Mouse (Mus musculus) stomach, embryonic 14.5 days (tissue): ENCODE data around the gene E330017A01Rik. TPM values are rescaled to one million over a fixed set of nuclear protein-coding genes. Genes with fewer than 3 reads are reported as not detected.
A peak's percentile ranks its signal among the peaks of the same experiment; 100 is the strongest.

ENCODE experiments used
- ATAC-seq: fragments of 200-750 bp; cut with Nextera tagmentation; 2 replicates; pipeline ENCODE4 v1.8.0; 2017; ENCODE audit warnings: low read depth, moderate TSS enrichment; ENCODE audit not compliant: insufficient number of reproducible peaks, insufficient read depth, low FRiP score
- H3K27ac ChIP-seq: fragments of 300-500 bp; sonication (generic); 2 replicates; pipeline ENCODE4 v1.5.1; 2014; ENCODE audit warnings: mild to moderate bottlenecking, low read length, moderate library complexity, mixed read lengths
- H3K27me3 ChIP-seq: fragments of 300-500 bp; sonication (generic); 2 replicates; pipeline ENCODE4 v1.6.1; 2014; ENCODE audit warnings: low read length, control low read depth, mixed read lengths; ENCODE audit not compliant: control insufficient read depth, insufficient read depth
- H3K36me3 ChIP-seq: fragments of 300-500 bp; sonication (generic); 2 replicates; pipeline ENCODE4 v1.6.1; 2014; ENCODE audit warnings: mild to moderate bottlenecking, control low read depth, low read length, moderate library complexity, mixed read lengths; ENCODE audit not compliant: control insufficient read depth, insufficient read depth
- H3K4me1 ChIP-seq: fragments of 300-500 bp; sonication (generic); 2 replicates; pipeline ENCODE4 v1.6.1; 2014; ENCODE audit warnings: low read length, control low read depth, mixed read lengths; ENCODE audit not compliant: control insufficient read depth, insufficient read depth
- H3K4me2 ChIP-seq: fragments of 300-500 bp; sonication (generic); replicated peaks from 2 replicates; pipeline ENCODE4 v1.6.1; 2014; ENCODE audit warnings: low read depth, low read length, control low read depth
- H3K4me3 ChIP-seq: fragments of 300-500 bp; sonication (generic); 2 replicates; pipeline ENCODE4 v1.5.1; 2014; ENCODE audit warnings: low read depth, low read length, control low read depth
- H3K9ac ChIP-seq: fragments of 300-500 bp; sonication (generic); replicated peaks from 2 replicates; pipeline ENCODE4 v1.6.1; 2014; ENCODE audit warnings: low read depth, mild to moderate bottlenecking, control low read depth, low read length, moderate library complexity, mixed read lengths
- H3K9me3 ChIP-seq: fragments of 300-500 bp; sonication (generic); 2 replicates; pipeline ENCODE4 v1.6.1; 2016; ENCODE audit warnings: low read depth, low read length, control low read depth; ENCODE audit not compliant: control insufficient read depth
- WGBS: fragments of 180-500 bp; shearing (Covaris S2); extraction: QIAGEN DNeasy Blood & Tissue Kit; methylation state at CpG from one replicate; pipeline ENCODE4 v1.1.7; 2014; 5-methylcytosine and 5-hydroxymethylcytosine counted together
- polyA plus RNA-seq: library from polyadenylated mRNA; unstranded; fragments of >200 nt; fragmentation: Nextera tagmentation; extraction: Ambion mirVana; gene quantifications from 2 replicates; pipeline ENCODE4 v1.2.1, GENCODE M21; 2014

Gene E330017A01Rik
- polyA plus RNA-seq, 1 experiment from 2014 or later, result not detected

- Histone ChIP-seq H3K36me3 (no peaks in the 10 kb centered on the region), H3K9ac (no peak overlapping the region), H3K4me1 (no peaks in the 10 kb centered on the region), H3K27ac (no peak overlapping the region), H3K9me3 (no peaks in the 10 kb centered on the region), H3K4me2 (no peak overlapping the region), H3K4me3 (no peak overlapping the region), H3K27me3 (no peaks in the 10 kb centered on the region)
- WGBS, result 85% methylated on average over 4 of the region's 4 CpGs
- ATAC-seq, result no peak
Measured at GRCm38 (mm10) chr16:58627597-58628335, 10.8 kb downstream of the E330017A01Rik start.

DNA sequence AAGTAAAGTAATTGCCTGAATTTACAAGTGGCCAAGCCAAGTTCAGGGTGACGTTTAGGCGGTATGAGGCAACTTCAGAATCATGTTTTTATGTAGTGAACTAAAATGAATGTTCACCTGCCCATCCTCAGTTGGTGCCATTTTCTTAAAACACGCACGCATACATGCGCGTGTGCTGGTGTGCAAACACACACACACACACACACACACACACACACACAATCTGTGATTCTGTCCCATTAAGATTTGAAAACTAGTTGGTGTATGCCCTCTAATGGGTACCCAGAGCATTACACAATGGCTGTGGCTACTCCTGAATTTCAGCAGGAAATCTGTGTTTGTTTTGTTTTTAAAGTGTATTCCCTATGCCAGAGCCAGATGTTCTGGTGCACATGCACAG is 14.6 kb downstream of the E330017A01Rik start:
- no peak for ATAC-seq
- WGBS, result 88% methylated on average over 6 of the region's 6 CpGs
- no peak overlapping the region for H3K27ac ChIP-seq
- H3K9me3 ChIP-seq, result no peaks in the 10 kb centered on the region
- no peaks in the 10 kb centered on the region for H3K4me1 ChIP-seq
- no peaks in the 10 kb centered on the region for H3K27me3 ChIP-seq
- H3K4me3 ChIP-seq, result no peak overlapping the region
- H3K4me2 ChIP-seq, result no peak overlapping the region
- H3K36me3 ChIP-seq, result no peaks in the 10 kb centered on the region
- H3K9ac ChIP-seq, result no peak overlapping the region

- WGBS, result 64% methylated on average over 4 of the region's 4 CpGs
- no peak for ATAC-seq
Measured at GRCm38 (mm10) chr16:58623114-58623513, 15.4 kb downstream of the E330017A01Rik start.

DNA sequence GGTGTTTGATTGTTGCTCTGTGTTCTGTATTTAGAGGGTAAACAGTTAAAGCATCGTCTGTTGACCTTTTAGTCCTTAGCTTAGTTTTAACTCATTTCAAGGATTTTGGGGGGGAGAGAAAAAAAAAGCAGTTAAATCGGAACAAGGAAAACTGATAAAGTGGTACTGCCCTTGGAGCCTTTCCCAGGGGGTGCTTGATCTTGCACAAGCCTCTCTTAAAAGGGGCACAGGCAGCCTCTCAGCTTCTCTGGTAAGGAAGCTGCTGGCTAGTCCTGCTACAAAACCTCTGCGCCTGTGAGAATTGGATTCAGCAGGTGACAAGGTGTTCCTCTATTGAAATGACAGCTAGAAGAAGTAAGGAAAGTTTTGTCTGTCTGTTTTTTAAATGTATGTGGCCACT is 16.2 kb downstream of the E330017A01Rik start:
- H3K4me3 ChIP-seq, result no peak overlapping the region
- no peaks in the 10 kb centered on the region for H3K36me3 ChIP-seq
- no peaks in the 10 kb centered on the region for H3K27me3 ChIP-seq
- H3K9me3 ChIP-seq, result no peaks in the 10 kb centered on the region
- H3K9ac ChIP-seq, result no peak overlapping the region
- no peak for ATAC-seq
- H3K27ac ChIP-seq, result no peak overlapping the region
- 77% methylated on average over 3 of the region's 3 CpGs for WGBS
- no peaks in the 10 kb centered on the region for H3K4me1 ChIP-seq
- H3K4me2 ChIP-seq, result no peak overlapping the region

More at GRCm38 (mm10) chr16:58623114-58623513, 15.4 kb downstream of the E330017A01Rik start:
- Histone ChIP-seq H3K4me2 (no peak overlapping the region), H3K27ac (no peak overlapping the region), H3K27me3 (no peaks in the 10 kb centered on the region), H3K4me3 (no peak overlapping the region), H3K9me3 (no peaks in the 10 kb centered on the region), H3K36me3 (no peaks in the 10 kb centered on the region), H3K4me1 (no peaks in the 10 kb centered on the region), H3K9ac (no peak overlapping the region)

DNA sequence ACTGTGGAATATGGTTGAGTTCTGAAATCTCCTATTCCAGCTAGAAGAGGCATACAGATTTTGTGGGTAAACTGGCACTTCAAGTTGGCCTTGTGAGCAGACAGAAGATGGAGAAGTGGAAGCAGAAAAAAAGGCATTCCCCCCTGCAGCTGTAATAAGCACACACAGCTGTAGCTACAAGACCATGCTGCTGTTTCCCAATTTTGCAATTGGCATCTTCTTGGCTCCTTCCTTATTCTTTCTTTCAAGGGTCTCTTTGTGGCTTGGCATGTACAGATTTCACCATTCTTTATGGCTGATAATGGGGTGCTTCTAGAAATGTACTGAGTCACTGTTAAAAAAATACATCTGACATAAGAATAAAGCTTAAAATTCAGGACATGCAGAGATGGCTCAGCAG is 21.2 kb downstream of the E330017A01Rik start:
- Histone ChIP-seq H3K36me3 (no peaks in the 10 kb centered on the region), H3K4me3 (no peak overlapping the region), H3K4me2 (no peak overlapping the region), H3K27ac (no peak overlapping the region), H3K9ac (no peak overlapping the region), H3K9me3 (no peaks in the 10 kb centered on the region), H3K4me1 (no peaks in the 10 kb centered on the region), H3K27me3 (no peaks in the 10 kb centered on the region)
- ATAC-seq, result no peak

DNA sequence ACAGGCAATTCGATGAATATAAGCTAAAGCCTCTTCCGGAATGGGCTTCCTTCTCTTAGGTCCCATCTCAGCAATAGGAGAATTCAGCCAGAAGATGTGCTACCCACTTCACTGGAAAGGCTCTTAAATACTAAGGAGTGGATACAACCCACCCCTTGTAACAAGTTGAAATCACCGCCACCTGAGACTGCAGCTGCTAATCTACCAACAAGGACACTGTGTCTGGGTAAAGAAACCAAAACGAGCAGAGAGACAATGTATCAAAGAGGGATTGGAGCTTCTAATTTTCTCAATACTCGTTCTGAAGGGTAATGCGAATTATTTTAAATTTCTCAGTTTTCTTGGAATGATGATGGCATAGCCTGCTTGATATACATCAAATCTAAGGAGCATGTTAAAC is 21.7 kb downstream of the E330017A01Rik start, which contains the start of gene Gm813:
Gene Gm813 (minus strand): TSS at position 101 of the 400 bp plus-strand sequence.
- Histone ChIP-seq H3K9ac (no peak within 1 kb of the TSS), H3K4me1 (no peaks in the 10 kb centered on the region), H3K9me3 (no peaks in the 10 kb centered on the region), H3K36me3 (no peaks in the 10 kb centered on the region), H3K4me3 (no peak within 1 kb of the TSS), H3K27me3 (no peaks in the 10 kb centered on the region), H3K4me2 (no peak within 1 kb of the TSS), H3K27ac (no peak within 1 kb of the TSS)
- 86% methylated on average over 6 of the region's 6 CpGs for WGBS
- ATAC-seq, result no peak

GRCm38 (mm10) chr16:58612969-58613368 is 25.6 kb downstream of the E330017A01Rik start:
- ATAC-seq, result no peak
- Histone ChIP-seq H3K9me3 (no peaks in the 10 kb centered on the region), H3K4me3 (no peak overlapping the region)

DNA sequence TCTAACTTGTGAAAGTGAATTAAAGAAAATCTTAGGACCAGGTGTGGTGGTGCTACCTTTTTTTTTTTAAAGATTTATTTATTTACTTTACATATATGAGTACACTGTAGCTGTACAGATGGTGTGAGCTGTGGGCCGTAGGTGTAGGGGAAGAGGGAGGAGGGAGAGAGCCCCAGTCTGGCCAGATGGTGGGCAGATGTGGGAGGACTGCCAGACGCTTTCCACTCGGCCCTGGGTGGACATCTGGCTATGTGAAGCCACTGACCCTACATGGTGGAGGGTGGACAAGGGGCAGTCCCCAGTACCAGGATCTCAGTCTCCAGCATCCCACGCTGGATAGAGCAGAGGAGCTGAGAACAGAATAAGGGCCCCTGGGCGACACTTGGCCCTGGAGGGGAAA is 31.4 kb downstream of the E330017A01Rik start:
- Histone ChIP-seq H3K4me3 (no peak overlapping the region), H3K27ac (no peak overlapping the region), H3K27me3 (no peaks in the 10 kb centered on the region), H3K9me3 (no peaks in the 10 kb centered on the region), H3K4me1 (no peaks in the 10 kb centered on the region), H3K4me2 (no peak overlapping the region), H3K36me3 (no peaks in the 10 kb centered on the region), H3K9ac (no peak overlapping the region)
- WGBS, result 54% methylated on average over 5 of the region's 5 CpGs
- ATAC-seq, result 0 out of 2 replicates have a peak, but pooled peaks have one; percentile 42

More at GRCm38 (mm10) chr16:58612969-58613368, 25.6 kb downstream of the E330017A01Rik start:
- WGBS, result 60% methylated on average over 3 of the region's 3 CpGs
- Histone ChIP-seq H3K27ac (no peak overlapping the region), H3K9ac (no peak overlapping the region), H3K4me1 (no peaks in the 10 kb centered on the region), H3K4me2 (no peak overlapping the region), H3K27me3 (no peaks in the 10 kb centered on the region), H3K36me3 (no peaks in the 10 kb centered on the region)

DNA sequence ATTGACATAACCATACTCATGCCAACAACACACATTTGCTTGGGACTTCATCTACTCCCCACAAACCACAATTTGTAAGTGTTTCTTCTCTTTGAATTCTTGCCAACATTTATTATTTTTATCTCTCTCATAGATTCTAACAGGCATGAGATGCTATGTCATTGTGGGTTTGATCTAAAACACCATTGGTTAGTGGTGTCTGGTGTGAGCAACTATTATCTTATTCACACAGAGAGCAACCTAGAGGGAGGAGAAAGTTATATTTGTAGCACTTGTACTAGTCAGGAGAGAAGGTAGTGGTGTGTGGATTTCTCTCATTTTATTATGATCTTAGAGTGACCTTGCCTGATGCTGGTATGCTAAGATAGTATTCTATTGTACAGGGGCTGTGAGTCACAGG is 33.9 kb downstream of the E330017A01Rik start:
- Histone ChIP-seq H3K9ac (no peak overlapping the region), H3K27ac (no peak overlapping the region), H3K36me3 (no peaks in the 10 kb centered on the region), H3K4me1 (no peaks in the 10 kb centered on the region), H3K4me2 (no peak overlapping the region), H3K27me3 (no peaks in the 10 kb centered on the region), H3K9me3 (no peaks in the 10 kb centered on the region), H3K4me3 (no peak overlapping the region)
- no peak for ATAC-seq
